Mouse (Mus musculus) midbrain, postnatal 0 days (tissue): Measurements from ENCODE around the gene Nckap5. TPM values are rescaled to one million over a fixed set of nuclear protein-coding genes. Genes with fewer than 3 reads are reported as not detected.
A peak's percentile ranks its signal among the peaks of the same experiment; 100 is the strongest.

Experiments used
- ATAC-seq: fragments of 200-750 bp; cut with Nextera tagmentation; 2 replicates; pipeline ENCODE4 v1.8.0; 2017; ENCODE audit warnings: moderate number of reproducible peaks, mild to moderate bottlenecking, moderate TSS enrichment, moderate library complexity; ENCODE audit not compliant: low FRiP score
- DNase-seq: peaks from one replicate; pipeline ENCODE4 v3.0.0-alpha.2; 2015; ENCODE audit warnings: low spot score
- H3K27ac ChIP-seq: fragments of 300-500 bp; sonication (generic); 2 replicates; pipeline ENCODE4 v1.5.1; 2014; ENCODE audit warnings: low read depth, mild to moderate bottlenecking, low read length, mixed read lengths
- H3K27me3 ChIP-seq: fragments of 300-500 bp; sonication (generic); 2 replicates; pipeline ENCODE4 v1.6.1; 2014; ENCODE audit warnings: low read length, control low read depth, mixed read lengths; ENCODE audit not compliant: insufficient read depth
- H3K36me3 ChIP-seq: fragments of 300-500 bp; sonication (generic); 2 replicates; pipeline ENCODE4 v1.6.1; 2014; ENCODE audit warnings: low read length, control low read depth, mixed read lengths; ENCODE audit not compliant: insufficient read depth
- H3K4me1 ChIP-seq: fragments of 300-500 bp; sonication (generic); 2 replicates; pipeline ENCODE4 v1.6.1; 2014; ENCODE audit warnings: mild to moderate bottlenecking, control low read depth, antibody characterized with exemption, low read length, mixed read lengths; ENCODE audit not compliant: insufficient read depth
- H3K4me2 ChIP-seq: fragments of 300-500 bp; sonication (generic); 2 replicates; pipeline ENCODE4 v1.6.1; 2014; ENCODE audit warnings: low read depth, mild to moderate bottlenecking, low read length, mixed read lengths; ENCODE audit not compliant: poor library complexity, severe bottlenecking
- H3K4me3 ChIP-seq: fragments of 300-500 bp; sonication (generic); 2 replicates; pipeline ENCODE4 v1.5.1; 2014; ENCODE audit warnings: low read depth, mild to moderate bottlenecking, low read length, moderate library complexity
- H3K9ac ChIP-seq: fragments of 300-500 bp; sonication (generic); replicated peaks from 2 replicates; pipeline ENCODE4 v1.6.1; 2014; ENCODE audit warnings: mild to moderate bottlenecking, low read length, moderate library complexity, mixed read lengths; ENCODE audit not compliant: poor library complexity, severe bottlenecking
- H3K9me3 ChIP-seq: fragments of 300-500 bp; sonication (generic); 2 replicates; pipeline ENCODE4 v1.6.1; 2016; ENCODE audit warnings: low read length, control low read depth
- CTCF ChIP-seq: IDR thresholded peaks from 2 replicates; pipeline ENCODE4 v1.5.1; 2016; ENCODE audit warnings: antibody characterized with exemption, mild to moderate bottlenecking
- WGBS: fragments of 180-500 bp; shearing (Covaris S2); extraction: QIAGEN DNeasy Blood & Tissue Kit; methylation state at CpG from one replicate; pipeline ENCODE4 v1.1.7; 2014; 5-methylcytosine and 5-hydroxymethylcytosine counted together
- polyA plus RNA-seq: library from polyadenylated mRNA; unstranded; fragments of >200 nt; fragmentation: Nextera tagmentation; extraction: Ambion mirVana; gene quantifications from 2 replicates; pipeline ENCODE4 v1.2.1, GENCODE M21; 2015
- total RNA-seq: library from RNA; depleted of rRNA; stranded (reverse); fragments of >200 nt; gene quantifications from 2 replicates; pipeline ENCODE4 v1.2.3, GENCODE M21; 2014; rRNA removed

Nckap5 gene
- total RNA-seq (7.8 and 8.7 TPM in 2 replicates), polyA plus RNA-seq (5.3 and 6.3 TPM in 2 replicates)

DNA sequence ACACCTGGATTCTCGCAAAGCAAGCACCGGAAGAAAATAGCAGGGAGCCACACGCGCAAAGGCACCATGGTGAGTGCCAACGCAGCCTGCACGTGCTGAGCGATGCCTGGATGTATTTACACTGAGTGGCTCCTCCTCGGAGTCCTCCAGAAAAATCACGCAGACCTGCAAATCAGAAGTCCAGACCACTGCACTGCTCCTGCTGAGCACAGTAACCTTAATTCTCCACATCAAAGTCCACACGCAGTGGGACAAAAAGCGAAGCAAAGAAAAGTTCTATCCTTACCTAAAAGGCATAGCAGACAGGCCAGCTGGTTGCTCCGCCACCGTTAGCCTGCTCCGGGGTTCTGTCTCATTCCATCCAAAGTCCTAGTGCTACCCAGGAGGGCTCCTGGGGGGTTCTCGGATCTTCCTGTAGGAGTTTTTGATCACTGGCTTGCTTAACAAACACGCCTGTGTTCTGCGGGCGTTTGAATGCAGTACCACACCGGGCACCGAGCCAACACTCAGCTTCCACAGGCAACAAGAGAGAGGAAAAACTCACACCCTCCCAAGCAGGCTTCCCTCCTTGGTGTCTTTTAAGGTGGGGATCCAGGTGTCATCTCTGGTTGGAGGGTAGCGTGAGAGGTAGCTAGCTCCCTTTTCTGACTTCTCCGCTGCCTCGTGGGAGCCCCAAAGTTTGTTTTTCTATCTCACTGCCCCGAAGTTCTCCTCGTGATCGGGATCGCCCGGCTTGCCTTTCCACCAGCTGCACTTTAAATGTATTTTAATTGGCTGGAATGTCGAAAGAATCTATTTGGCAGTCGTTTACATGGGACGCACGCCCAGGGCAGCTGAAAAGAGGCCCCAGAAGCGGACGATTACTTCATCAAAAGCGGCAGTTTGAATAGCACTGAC, at the start of gene Nckap5:
Gene Nckap5, minus strand, starts transcription at position 769 of the 897 bp plus-strand sequence.
- Histone ChIP-seq H3K4me1 (no peaks in the 10 kb centered on the region), H3K4me2 (peak within 1 kb of the TSS; percentile 83), H3K36me3 (no peaks in the 10 kb centered on the region), H3K9ac (0 out of 2 replicates have a peak within 1 kb of the TSS, but pooled peaks have one; percentile 3), H3K27me3 (no peaks in the 10 kb centered on the region), H3K27ac (peak within 1 kb of the TSS; percentile 57), H3K9me3 (no peaks in the 10 kb centered on the region), H3K4me3 (peak within 1 kb of the TSS; percentile 37)
- WGBS: 1% methylated on average over 35 of the region's 35 CpGs
- DNase-seq (peak; percentile 91), ATAC-seq (peak; percentile 74; the same call in 1 of the 2 replicates)
- TF ChIP-seq CTCF: no peak

DNA sequence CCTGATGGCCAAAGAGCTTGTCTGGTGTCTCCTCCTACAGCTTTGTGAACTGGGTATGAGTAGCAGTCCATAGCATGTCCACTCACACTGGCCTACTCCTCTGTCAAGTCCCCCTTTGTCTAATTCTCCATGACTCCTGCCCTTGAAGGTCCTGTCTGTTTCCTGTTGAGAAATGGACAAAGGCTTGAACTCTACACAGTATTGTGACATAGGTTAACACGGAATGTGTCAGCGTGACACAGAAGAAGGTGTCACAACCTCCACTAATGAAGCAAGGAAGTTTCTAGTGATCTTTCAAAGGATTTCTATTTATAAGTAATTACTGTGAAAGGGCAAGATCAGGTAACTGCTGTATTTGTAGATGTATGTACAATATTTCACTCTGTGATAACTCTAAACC, 46.9 kb upstream of the Nckap5 start:
- no peak for ATAC-seq
- H3K36me3 ChIP-seq: no peaks in the 10 kb centered on the region
- no peaks in the 10 kb centered on the region for H3K9me3 ChIP-seq
- no peak for DNase-seq
- H3K9ac ChIP-seq: no peak overlapping the region
- no peaks in the 10 kb centered on the region for H3K4me1 ChIP-seq
- no peak overlapping the region for H3K27ac ChIP-seq
- H3K27me3 ChIP-seq: no peaks in the 10 kb centered on the region
- TF ChIP-seq CTCF: no peak
- 94% methylated on average over 2 of the region's 2 CpGs for WGBS
- H3K4me2 ChIP-seq: no peak overlapping the region
- no peak overlapping the region for H3K4me3 ChIP-seq

DNA sequence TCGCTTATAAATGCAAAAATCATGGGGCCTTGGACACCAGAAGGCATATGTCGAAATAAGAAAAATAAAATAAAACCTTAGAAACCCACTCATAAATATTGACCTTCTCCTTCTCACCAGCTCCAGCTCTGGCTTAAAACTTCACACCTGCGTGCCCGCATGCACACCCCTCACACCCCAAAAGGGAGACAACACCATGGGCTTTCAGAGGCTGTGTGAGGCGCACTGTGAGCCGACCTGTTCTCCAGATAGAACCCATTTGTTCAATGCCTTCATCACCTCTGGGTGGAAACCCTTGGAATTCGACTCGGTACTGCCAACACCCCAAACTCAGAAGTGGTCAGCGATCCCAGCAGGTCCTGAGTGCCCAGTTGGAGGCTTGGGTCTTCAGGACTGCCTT, 37.8 kb upstream of the Nckap5 start:
- DNase-seq (no peak), ATAC-seq (no peak)
- Histone ChIP-seq H3K9ac (no peak overlapping the region), H3K4me1 (peaks cover 7% of the 10 kb centered on the region; the same call in 1 of the 2 replicates), H3K36me3 (no peaks in the 10 kb centered on the region), H3K4me2 (no peak overlapping the region), H3K4me3 (no peak overlapping the region), H3K27me3 (no peaks in the 10 kb centered on the region), H3K27ac (no peak overlapping the region), H3K9me3 (no peaks in the 10 kb centered on the region)
- 95% methylated on average over 9 of the region's 9 CpGs for WGBS
- no peak for TF ChIP-seq CTCF

DNA sequence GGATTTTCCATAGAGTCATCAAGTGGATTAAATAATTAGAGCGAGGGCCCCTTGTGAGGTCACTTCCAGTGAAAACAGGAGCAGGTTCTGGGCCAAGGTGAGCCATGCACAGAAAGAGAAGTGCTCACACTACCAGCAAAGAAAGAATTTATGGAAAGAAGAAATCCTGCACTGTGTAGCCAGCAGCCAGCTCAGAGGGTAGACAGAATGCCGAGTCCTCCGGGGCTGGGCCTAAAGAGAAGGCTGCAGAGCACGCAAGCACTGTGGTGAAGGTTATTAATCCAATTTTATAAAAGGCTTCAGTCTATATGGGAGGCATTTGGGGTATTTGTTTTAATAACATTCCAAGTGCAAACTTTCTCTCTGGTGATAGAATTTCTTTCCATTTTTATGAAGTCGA, 37.3 kb upstream of the Nckap5 start:
- Histone ChIP-seq H3K9ac (no peak overlapping the region), H3K36me3 (no peaks in the 10 kb centered on the region), H3K4me1 (peaks cover 7% of the 10 kb centered on the region; the same call in 1 of the 2 replicates), H3K9me3 (no peaks in the 10 kb centered on the region), H3K27ac (no peak overlapping the region), H3K27me3 (no peaks in the 10 kb centered on the region), H3K4me2 (no peak overlapping the region), H3K4me3 (no peak overlapping the region)
- DNase-seq: no peak
- no peak for ATAC-seq
- 77% methylated on average over 5 of the region's 5 CpGs for WGBS
- TF ChIP-seq CTCF: no peak

DNA sequence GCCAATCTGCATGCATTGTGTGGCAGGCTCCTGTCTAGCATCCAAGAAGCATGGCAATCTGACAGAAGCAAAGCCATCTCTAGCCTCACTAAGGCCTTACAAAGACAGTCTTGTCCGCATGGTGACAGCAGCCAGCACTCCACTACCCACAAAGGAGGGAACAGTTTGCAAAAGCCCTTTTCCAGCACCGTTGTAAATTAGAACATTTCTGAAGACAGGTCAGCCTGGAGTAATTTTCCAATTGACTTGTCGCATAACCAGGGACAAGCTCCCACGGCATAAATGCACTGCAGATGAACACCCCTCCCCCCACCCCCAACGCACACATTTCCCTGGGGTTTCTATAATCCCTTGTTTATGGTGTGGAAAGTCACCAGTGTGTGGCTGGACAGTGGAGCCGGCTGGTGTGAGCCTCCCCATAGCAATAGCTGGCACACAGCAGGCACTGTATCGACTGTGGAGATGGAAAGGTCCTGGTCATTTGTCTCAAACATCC, 35.0 kb upstream of the Nckap5 start:
- peaks cover 7% of the 10 kb centered on the region; the same call in 1 of the 2 replicates for H3K4me1 ChIP-seq
- peak overlapping the region; percentile 12; the same call in 1 of the 2 replicates for H3K27ac ChIP-seq
- no peak for TF ChIP-seq CTCF
- H3K27me3 ChIP-seq: no peaks in the 10 kb centered on the region
- H3K4me2 ChIP-seq: no peak overlapping the region
- H3K36me3 ChIP-seq: no peaks in the 10 kb centered on the region
- DNase-seq (peak; percentile 80), ATAC-seq (peak; percentile 83)
- H3K9me3 ChIP-seq: no peaks in the 10 kb centered on the region
- H3K4me3 ChIP-seq: no peak overlapping the region
- no peak overlapping the region for H3K9ac ChIP-seq
- WGBS: 15% methylated on average over 7 of the region's 7 CpGs

DNA sequence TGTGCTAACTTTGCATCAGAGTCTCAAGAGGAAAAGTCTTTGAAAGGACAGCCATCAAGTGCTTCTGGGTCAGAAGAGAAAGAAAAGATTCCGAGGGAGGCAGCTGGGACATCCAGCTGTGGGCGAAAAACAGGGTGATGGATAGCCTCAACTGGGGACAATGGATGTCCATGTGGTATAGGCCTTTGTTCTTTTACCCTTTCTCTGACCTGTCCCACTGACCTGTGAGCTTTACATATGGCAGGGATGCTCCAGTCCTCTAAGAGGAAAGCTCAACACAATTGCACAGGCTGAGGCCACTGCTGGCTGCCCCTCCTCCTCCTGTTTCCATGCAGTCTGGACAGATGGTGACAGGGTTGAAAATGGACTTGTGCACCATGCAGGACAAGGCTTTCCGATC, 31.2 kb upstream of the Nckap5 start:
- ATAC-seq (no peak), DNase-seq (no peak)
- WGBS: 68% methylated on average over 3 of the region's 3 CpGs
- H3K4me3 ChIP-seq: no peak overlapping the region
- no peaks in the 10 kb centered on the region for H3K9me3 ChIP-seq
- no peak overlapping the region for H3K4me2 ChIP-seq
- H3K27me3 ChIP-seq: no peaks in the 10 kb centered on the region
- H3K36me3 ChIP-seq: no peaks in the 10 kb centered on the region
- H3K4me1 ChIP-seq: peaks cover 7% of the 10 kb centered on the region; the same call in 1 of the 2 replicates
- no peak overlapping the region for H3K27ac ChIP-seq
- no peak for TF ChIP-seq CTCF
- H3K9ac ChIP-seq: no peak overlapping the region
